Mouse (Mus musculus) lung, embryonic 16.5 days (tissue): Measurements from ENCODE around the gene Arsg. TPM values are rescaled to one million over a fixed set of nuclear protein-coding genes. Genes with fewer than 3 reads are reported as not detected.
A peak's percentile ranks its signal among the peaks of the same experiment; 100 is the strongest.

Experiments used
- ATAC-seq: fragments of 200-750 bp; cut with Nextera tagmentation; 2 replicates; pipeline ENCODE4 v1.8.0; 2017; ENCODE audit warnings: low read depth, mild to moderate bottlenecking, moderate library complexity
- H3K27ac ChIP-seq: fragments of 300-500 bp; sonication (generic); 2 replicates; pipeline ENCODE4 v1.5.1; 2014; ENCODE audit warnings: mild to moderate bottlenecking, control low read depth, low read length
- H3K27me3 ChIP-seq: fragments of 300-500 bp; sonication (generic); 2 replicates; pipeline ENCODE4 v1.6.1; 2014; ENCODE audit warnings: low read depth, low read length, mixed read lengths; ENCODE audit not compliant: control insufficient read depth, insufficient read depth
- H3K36me3 ChIP-seq: fragments of 300-500 bp; sonication (generic); 2 replicates; pipeline ENCODE4 v1.6.1; 2014; ENCODE audit warnings: low read length; ENCODE audit not compliant: control insufficient read depth, insufficient read depth
- H3K4me1 ChIP-seq: fragments of 300-500 bp; sonication (generic); replicated peaks from 2 replicates; pipeline ENCODE4 v1.6.1; 2014; ENCODE audit warnings: low read length, mixed read lengths; ENCODE audit not compliant: control insufficient read depth, insufficient read depth
- H3K4me2 ChIP-seq: fragments of 300-500 bp; sonication (generic); 2 replicates; pipeline ENCODE4 v1.6.1; 2014; ENCODE audit warnings: low read depth, low read length, control low read depth
- H3K4me3 ChIP-seq: fragments of 300-500 bp; sonication (generic); 2 replicates; pipeline ENCODE4 v1.5.1; 2014; ENCODE audit warnings: mild to moderate bottlenecking, low read length, control low read depth
- H3K9ac ChIP-seq: fragments of 300-500 bp; sonication (generic); 2 replicates; pipeline ENCODE4 v1.6.1; 2014; ENCODE audit warnings: low read length, control low read depth
- H3K9me3 ChIP-seq: fragments of 300-500 bp; sonication (generic); 2 replicates; pipeline ENCODE4 v1.6.1; 2016; ENCODE audit warnings: low read length; ENCODE audit not compliant: control insufficient read depth
- WGBS: fragments of 180-500 bp; shearing (Covaris S2); extraction: QIAGEN DNeasy Blood & Tissue Kit; methylation state at CpG from one replicate; pipeline ENCODE4 v1.1.7; 2014; 5-methylcytosine and 5-hydroxymethylcytosine counted together
- polyA plus RNA-seq: library from polyadenylated mRNA; unstranded; fragments of >200 nt; fragmentation: Nextera tagmentation; extraction: Ambion mirVana; gene quantifications from 2 replicates; pipeline ENCODE4 v1.2.1, GENCODE M21; 2015

The Arsg gene
- polyA plus RNA-seq, 1 experiment from 2014 or later, result 4.7 TPM

GRCm38 (mm10) chr11:109474086-109474742 lies 1.0 kb downstream of the Arsg start:
- no peaks in the 10 kb centered on the region for H3K36me3 ChIP-seq
- peak overlapping the region; percentile 82 for H3K9ac ChIP-seq
- peak overlapping the region; percentile 83 for H3K4me3 ChIP-seq
- H3K27ac ChIP-seq, result peak overlapping the region; percentile 76; the same call in 1 of the 2 replicates
- no peaks in the 10 kb centered on the region for H3K9me3 ChIP-seq
- peaks cover 4% of the 10 kb centered on the region; the same call in 1 of the 2 replicates for H3K27me3 ChIP-seq
- peak overlapping the region; percentile 99 for H3K4me2 ChIP-seq
- H3K4me1 ChIP-seq, result peaks cover 16% of the 10 kb centered on the region; the same call in 1 of the 2 replicates
- ATAC-seq, result peak; percentile 24; the same call in 1 of the 2 replicates
- WGBS, result 9% methylated on average over 13 of the region's 14 CpGs

GRCm38 (mm10) chr11:109474836-109475235 lies 1.7 kb downstream of the Arsg start:
- Histone ChIP-seq H3K36me3 (no peaks in the 10 kb centered on the region), H3K27me3 (peaks cover 4% of the 10 kb centered on the region; the same call in 1 of the 2 replicates), H3K9me3 (no peaks in the 10 kb centered on the region), H3K4me2 (no peak overlapping the region), H3K4me1 (peaks cover 16% of the 10 kb centered on the region; the same call in 1 of the 2 replicates), H3K4me3 (no peak overlapping the region), H3K27ac (no peak overlapping the region), H3K9ac (no peak overlapping the region)
- no peak for ATAC-seq
- WGBS, result 84% methylated on average over 13 of the region's 13 CpGs

- ATAC-seq, result no peak
- H3K36me3 ChIP-seq, result no peaks in the 10 kb centered on the region
- WGBS, result 86% methylated on average over 4 of the region's 4 CpGs
These were observed 2.5 kb downstream of the Arsg start for GRCm38 (mm10) chr11:109475717-109476116.

GRCm38 (mm10) chr11:109476241-109476640 lies 3.1 kb downstream of the Arsg start:
- peaks cover 13% of the 10 kb centered on the region; the same call in 1 of the 2 replicates for H3K4me1 ChIP-seq
- no peaks in the 10 kb centered on the region for H3K9me3 ChIP-seq
- no peak for ATAC-seq
- 61% methylated on average over 2 of the region's 2 CpGs for WGBS
- no peak overlapping the region for H3K27ac ChIP-seq
- peaks cover 4% of the 10 kb centered on the region; the same call in 1 of the 2 replicates for H3K27me3 ChIP-seq
- H3K36me3 ChIP-seq, result no peaks in the 10 kb centered on the region
- H3K9ac ChIP-seq, result no peak overlapping the region
- no peak overlapping the region for H3K4me2 ChIP-seq
- no peak overlapping the region for H3K4me3 ChIP-seq

More at GRCm38 (mm10) chr11:109475717-109476116, 2.5 kb downstream of the Arsg start:
- H3K9me3 ChIP-seq, result no peaks in the 10 kb centered on the region
- H3K4me1 ChIP-seq, result peaks cover 16% of the 10 kb centered on the region; the same call in 1 of the 2 replicates
- H3K27ac ChIP-seq, result no peak overlapping the region
- H3K4me2 ChIP-seq, result no peak overlapping the region
- no peak overlapping the region for H3K9ac ChIP-seq
- H3K4me3 ChIP-seq, result no peak overlapping the region
- H3K27me3 ChIP-seq, result peaks cover 4% of the 10 kb centered on the region; the same call in 1 of the 2 replicates

- WGBS, result 47% methylated on average over 6 of the region's 6 CpGs
- H3K27ac ChIP-seq, result no peak overlapping the region
- H3K36me3 ChIP-seq, result no peaks in the 10 kb centered on the region
- H3K9ac ChIP-seq, result no peak overlapping the region
- no peak overlapping the region for H3K4me3 ChIP-seq
- peaks cover 10% of the 10 kb centered on the region; the same call in 1 of the 2 replicates for H3K4me1 ChIP-seq
- H3K9me3 ChIP-seq, result no peaks in the 10 kb centered on the region
- no peak overlapping the region for H3K4me2 ChIP-seq
- ATAC-seq, result no peak
- peaks cover 4% of the 10 kb centered on the region; the same call in 1 of the 2 replicates for H3K27me3 ChIP-seq
These were observed 3.5 kb downstream of the Arsg start for GRCm38 (mm10) chr11:109476653-109477052.

GRCm38 (mm10) chr11:109477606-109478380 lies 4.6 kb downstream of the Arsg start:
- 41% methylated on average over 16 of the region's 16 CpGs for WGBS
- Histone ChIP-seq H3K9ac (no peak overlapping the region), H3K27ac (no peak overlapping the region)

GRCm38 (mm10) chr11:109479575-109480285 lies 6.6 kb downstream of the Arsg start:
- Histone ChIP-seq H3K36me3 (no peaks in the 10 kb centered on the region), H3K4me2 (no peak overlapping the region), H3K27ac (no peak overlapping the region), H3K4me1 (no peaks in the 10 kb centered on the region), H3K4me3 (no peak overlapping the region), H3K9me3 (no peaks in the 10 kb centered on the region), H3K27me3 (peaks cover under 1% of the 10 kb centered on the region; the same call in 1 of the 2 replicates), H3K9ac (no peak overlapping the region)
- WGBS, result 66% methylated on average over 16 of the region's 16 CpGs
- no peak for ATAC-seq

More at GRCm38 (mm10) chr11:109477606-109478380, 4.6 kb downstream of the Arsg start:
- Histone ChIP-seq H3K4me3 (no peak overlapping the region), H3K36me3 (no peaks in the 10 kb centered on the region), H3K4me2 (no peak overlapping the region), H3K9me3 (no peaks in the 10 kb centered on the region), H3K27me3 (peaks cover 4% of the 10 kb centered on the region; the same call in 1 of the 2 replicates), H3K4me1 (peaks cover 4% of the 10 kb centered on the region; the same call in 1 of the 2 replicates)
- no peak for ATAC-seq

- H3K9me3 ChIP-seq, result no peaks in the 10 kb centered on the region
- no peak for ATAC-seq
These were observed 7.3 kb downstream of the Arsg start for GRCm38 (mm10) chr11:109480440-109480839.

More at GRCm38 (mm10) chr11:109480440-109480839, 7.3 kb downstream of the Arsg start:
- WGBS, result 78% methylated on average over 8 of the region's 8 CpGs
- Histone ChIP-seq H3K27ac (no peak overlapping the region), H3K4me1 (no peaks in the 10 kb centered on the region), H3K36me3 (no peaks in the 10 kb centered on the region), H3K4me2 (no peak overlapping the region), H3K27me3 (no peaks in the 10 kb centered on the region), H3K4me3 (no peak overlapping the region), H3K9ac (no peak overlapping the region)
